Mouse (Mus musculus): ENCODE data around the gene Slc26a3. TPM values are rescaled to one million over a fixed set of nuclear protein-coding genes. Genes with fewer than 3 reads are reported as not detected.

Gene Slc26a3
- polyA plus RNA-seq, 2 experiments = 0.04 TPM; not detected in 1

DNA sequence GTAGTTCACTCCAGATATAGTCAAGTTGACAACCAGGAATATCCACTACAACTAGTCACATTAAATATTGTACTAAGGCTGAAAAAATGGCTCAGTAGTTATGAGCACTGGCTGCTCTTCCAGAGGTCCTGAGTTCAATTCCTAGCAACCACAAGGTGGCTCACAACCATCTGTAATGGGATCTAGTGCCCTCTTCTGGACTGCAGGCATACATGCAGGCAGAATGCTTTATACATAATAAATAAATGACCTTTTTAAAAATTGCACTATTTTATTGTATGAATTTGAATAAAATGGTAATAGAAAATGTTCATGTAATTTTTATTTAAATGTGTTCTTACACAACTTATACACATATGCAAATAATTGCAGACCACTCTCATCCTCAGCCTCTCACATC is 112.5 kb downstream of the Slc26a3 start:
- Histone ChIP-seq H3K9ac (ENCODE audit: low read depth, low read length, severe bottlenecking) (no peak overlapping the region), H3K4me3 (replicated peaks; ENCODE audit: low read length) (no peak overlapping the region), H3K9me3 (ENCODE audit: control insufficient read depth, low read length) (no peaks in the 10 kb centered on the region), H3K4me2 (replicated peaks; ENCODE audit: low read depth, low read length, severe bottlenecking) (no peak overlapping the region), H3K27ac (replicated peaks; ENCODE audit: low read depth, low read length) (no peak overlapping the region), H3K27me3 (ENCODE audit: control insufficient read depth, insufficient read depth, low read length) (no peaks in the 10 kb centered on the region), H3K36me3 (ENCODE audit: control insufficient read depth, insufficient read depth, low read length) (no peaks in the 10 kb centered on the region), H3K4me1 (ENCODE audit: control insufficient read depth, insufficient read depth, low read length) (peaks cover 6% of the 10 kb centered on the region)
- no peak for TF ChIP-seq POLR2A (IDR thresholded peaks at IDR 0.05; ENCODE audit: borderline replicate concordance, extremely low read depth, insufficient read depth, insufficient read length)
- ATAC-seq (ENCODE audit: low FRiP score, low read depth) (no peak), DNase-seq (ENCODE audit: low spot score) (no peak)

DNA sequence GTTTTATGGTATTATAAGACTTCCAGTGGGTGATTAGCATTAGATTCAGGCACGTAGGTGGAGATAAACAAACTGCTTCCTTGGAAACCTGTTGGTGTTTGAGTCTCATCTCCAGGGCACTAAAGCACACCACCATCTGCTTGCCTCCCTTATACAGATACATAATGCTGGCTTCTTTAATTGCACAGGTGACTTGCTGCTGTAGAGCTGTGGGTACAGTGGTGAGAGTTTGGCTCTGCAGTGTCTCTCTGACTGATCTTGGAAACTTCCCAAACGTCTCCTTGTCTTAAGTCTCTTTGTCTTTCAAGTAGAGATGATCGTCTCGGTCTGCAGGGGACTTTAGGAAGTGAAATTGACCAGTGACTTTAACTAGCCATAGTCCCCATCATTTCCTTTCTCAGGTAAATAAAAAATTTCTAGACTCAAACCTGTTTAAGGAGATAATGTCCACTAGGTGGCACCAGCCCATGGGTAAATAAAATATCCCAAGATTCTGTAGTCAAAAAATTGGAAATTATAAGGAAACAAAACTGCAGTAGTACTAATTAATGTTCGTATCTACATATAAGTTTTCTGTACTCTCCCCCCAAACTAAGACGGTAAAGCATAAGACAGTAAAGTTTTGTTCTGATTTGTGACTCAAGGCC is 117.2 kb downstream of the Slc26a3 start:
- no peak for ATAC-seq (ENCODE audit: low FRiP score, low read depth)
- Histone ChIP-seq H3K9me3 (ENCODE audit: control insufficient read depth, low read length) (no peaks in the 10 kb centered on the region), H3K4me3 (replicated peaks; ENCODE audit: low read length) (no peak overlapping the region), H3K4me2 (replicated peaks; ENCODE audit: low read depth, low read length, severe bottlenecking) (no peak overlapping the region), H3K36me3 (ENCODE audit: control insufficient read depth, insufficient read depth, low read length) (no peaks in the 10 kb centered on the region), H3K27me3 (ENCODE audit: control insufficient read depth, insufficient read depth, low read length) (no peaks in the 10 kb centered on the region), H3K27ac (replicated peaks; ENCODE audit: low read depth, low read length) (no peak overlapping the region), H3K9ac (ENCODE audit: low read depth, low read length, severe bottlenecking) (no peak overlapping the region), H3K4me1 (ENCODE audit: control insufficient read depth, insufficient read depth, low read length) (no peaks in the 10 kb centered on the region)
- TF ChIP-seq POLR2A (IDR thresholded peaks at IDR 0.05; ENCODE audit: borderline replicate concordance, extremely low read depth, insufficient read depth, insufficient read length) = no peak
- peak; percentile 28 for DNase-seq (ENCODE audit: low spot score)
- WGBS = 43% methylated on average over 6 of the region's 6 CpGs

- ATAC-seq (ENCODE audit: low FRiP score, low read depth) = no peak
Measured at GRCm38 (mm10) chr12:31508496-31508895, 117.8 kb downstream of the Slc26a3 start.

DNA sequence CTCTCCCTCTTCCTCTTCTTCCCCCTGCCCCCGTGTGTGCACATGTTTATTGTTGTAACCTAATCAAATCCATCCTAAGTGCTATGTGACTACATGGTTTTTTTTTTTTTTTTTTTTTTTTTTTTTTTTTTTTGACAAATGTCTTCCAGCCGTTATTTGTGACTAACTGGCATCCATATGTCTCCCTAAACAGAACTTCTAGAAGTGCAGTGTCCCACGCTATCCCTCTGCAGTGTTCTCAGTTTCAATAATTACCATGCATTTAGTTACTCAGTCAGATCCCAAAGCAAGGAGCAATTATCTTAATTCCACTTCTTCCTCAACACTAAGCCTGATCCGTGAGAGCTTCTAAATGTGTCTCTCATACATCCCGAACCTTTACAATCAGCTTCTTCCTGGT is 120.5 kb downstream of the Slc26a3 start:
- 41% methylated on average over 5 of the region's 5 CpGs for WGBS
- no peaks in the 10 kb centered on the region for H3K36me3 ChIP-seq (ENCODE audit: control insufficient read depth, insufficient read depth, low read length)

More at GRCm38 (mm10) chr12:31508496-31508895, 117.8 kb downstream of the Slc26a3 start:
- H3K27ac ChIP-seq (replicated peaks; ENCODE audit: low read depth, low read length) = no peak overlapping the region
- no peak overlapping the region for H3K4me3 ChIP-seq (replicated peaks; ENCODE audit: low read length)
- H3K4me1 ChIP-seq (ENCODE audit: control insufficient read depth, insufficient read depth, low read length) = no peaks in the 10 kb centered on the region
- no peak for TF ChIP-seq POLR2A (IDR thresholded peaks at IDR 0.05; ENCODE audit: borderline replicate concordance, extremely low read depth, insufficient read depth, insufficient read length)
- no peak overlapping the region for H3K9ac ChIP-seq (ENCODE audit: low read depth, low read length, severe bottlenecking)
- no peaks in the 10 kb centered on the region for H3K9me3 ChIP-seq (ENCODE audit: control insufficient read depth, low read length)
- DNase-seq (ENCODE audit: low spot score) = no peak
- no peaks in the 10 kb centered on the region for H3K27me3 ChIP-seq (ENCODE audit: control insufficient read depth, insufficient read depth, low read length)
- H3K36me3 ChIP-seq (ENCODE audit: control insufficient read depth, insufficient read depth, low read length) = no peaks in the 10 kb centered on the region
- H3K4me2 ChIP-seq (replicated peaks; ENCODE audit: low read depth, low read length, severe bottlenecking) = no peak overlapping the region
- 89% methylated on average over 6 of the region's 6 CpGs for WGBS

GRCm38 (mm10) chr12:31512634-31513411 is 122.2 kb downstream of the Slc26a3 start:
- Histone ChIP-seq H3K9ac (ENCODE audit: low read depth, low read length, severe bottlenecking) (no peak overlapping the region), H3K4me2 (replicated peaks; ENCODE audit: low read depth, low read length, severe bottlenecking) (no peak overlapping the region), H3K27ac (replicated peaks; ENCODE audit: low read depth, low read length) (no peak overlapping the region), H3K9me3 (ENCODE audit: control insufficient read depth, low read length) (no peaks in the 10 kb centered on the region), H3K36me3 (ENCODE audit: control insufficient read depth, insufficient read depth, low read length) (no peaks in the 10 kb centered on the region), H3K4me1 (ENCODE audit: control insufficient read depth, insufficient read depth, low read length) (no peaks in the 10 kb centered on the region), H3K27me3 (ENCODE audit: control insufficient read depth, insufficient read depth, low read length) (no peaks in the 10 kb centered on the region), H3K4me3 (replicated peaks; ENCODE audit: low read length) (no peak overlapping the region)
- ATAC-seq (ENCODE audit: low FRiP score, low read depth) = no peak
- no peak for DNase-seq (ENCODE audit: low spot score)
- WGBS = 90% methylated on average over 14 of the region's 14 CpGs
- TF ChIP-seq POLR2A (IDR thresholded peaks at IDR 0.05; ENCODE audit: borderline replicate concordance, extremely low read depth, insufficient read depth, insufficient read length) = no peak

More for the DNA sequence above, 120.5 kb downstream of the Slc26a3 start:
- H3K9ac ChIP-seq (ENCODE audit: low read depth, low read length, severe bottlenecking) = no peak overlapping the region
- no peak for TF ChIP-seq POLR2A (IDR thresholded peaks at IDR 0.05; ENCODE audit: borderline replicate concordance, extremely low read depth, insufficient read depth, insufficient read length)
- H3K27ac ChIP-seq (replicated peaks; ENCODE audit: low read depth, low read length) = no peak overlapping the region
- H3K4me2 ChIP-seq (replicated peaks; ENCODE audit: low read depth, low read length, severe bottlenecking) = no peak overlapping the region
- DNase-seq (ENCODE audit: low spot score) = no peak
- H3K9me3 ChIP-seq (ENCODE audit: control insufficient read depth, low read length) = no peaks in the 10 kb centered on the region
- no peak for ATAC-seq (ENCODE audit: low FRiP score, low read depth)
- H3K4me1 ChIP-seq (ENCODE audit: control insufficient read depth, insufficient read depth, low read length) = no peaks in the 10 kb centered on the region
- no peaks in the 10 kb centered on the region for H3K27me3 ChIP-seq (ENCODE audit: control insufficient read depth, insufficient read depth, low read length)
- no peak overlapping the region for H3K4me3 ChIP-seq (replicated peaks; ENCODE audit: low read length)
